ENCODE assay signal across 9 mouse cellular contexts in genomic region chr4:110285346-110286330, GRCm38 (mm10).
A peak's percentile ranks its signal among the peaks of the same experiment; 100 is the strongest.
DNase-seq lines count a peak whose midpoint lies in the region; ATAC-seq lines count a peak whose summit lies in the region.
"Had no signal": no experiment of that assay in that cellular context is flagged by ENCODE, and none has a peak within 500 bp of the region (broad histone marks: within the 10 kb centered on the region; RNA-seq: fewer than 3 reads in every experiment).

No protein-coding gene starts in this region.

- peak overlapping the region; percentile 62 for H3K4me2 ChIP-seq in heart, embryonic 13.5 days
- H3K4me2 ChIP-seq in forebrain, embryonic 16.5 days (ENCODE audit: low read length) = peak overlapping the region; percentile 53
- peak overlapping the region; percentile 51 for H3K4me2 ChIP-seq in limb, embryonic 12.5 days
- peak overlapping the region; percentile 27 for H3K4me2 ChIP-seq in stomach, embryonic 15.5 days

- no peaks in the 10 kb centered on the region for H3K27me3 ChIP-seq in heart, embryonic 13.5 days (replicated peaks)
- H3K27me3 ChIP-seq in forebrain, embryonic 16.5 days (replicated peaks; ENCODE audit: control insufficient read depth, insufficient read depth, low read length) = no peaks in the 10 kb centered on the region
- no peaks in the 10 kb centered on the region for H3K27me3 ChIP-seq in limb, embryonic 12.5 days
- no peaks in the 10 kb centered on the region for H3K27me3 ChIP-seq in stomach, embryonic 15.5 days (replicated peaks)

- 15% methylated on average over 15 of the region's 15 CpGs for WGBS in heart, embryonic 13.5 days
- WGBS in forebrain, embryonic 16.5 days = 0% methylated on average over 15 of the region's 15 CpGs
- WGBS in limb, embryonic 12.5 days = 19% methylated on average over 15 of the region's 15 CpGs
- WGBS in stomach, embryonic 15.5 days = 23% methylated on average over 15 of the region's 15 CpGs

- no peak for DNase-seq in heart, adult 18-20 months
- peak; percentile 54 to 63 for DNase-seq in cerebellum, adult 18-20 months
- DNase-seq in kidney, postnatal 10 days = no peak
- DNase-seq in testis, postnatal 10 days (ENCODE audit: low spot score) = no peak

- ATAC-seq in heart, embryonic 13.5 days (ENCODE audit: extremely low read depth, insufficient number of reproducible peaks, low FRiP score, low TSS enrichment) = no peak
- ATAC-seq in forebrain, embryonic 16.5 days = peak; percentile 74
- no peak for ATAC-seq in limb, embryonic 12.5 days (ENCODE audit: insufficient number of reproducible peaks, insufficient read depth, low FRiP score, low TSS enrichment, low read depth)
- ATAC-seq in stomach, embryonic 15.5 days (ENCODE audit: insufficient read depth, low FRiP score, low read depth) = 0 out of 2 replicates have a peak, but pooled peaks have one; percentile 31

- H3K36me3 ChIP-seq in heart, embryonic 13.5 days = no peaks in the 10 kb centered on the region
- H3K36me3 ChIP-seq in forebrain, embryonic 16.5 days (ENCODE audit: control insufficient read depth, insufficient read depth) = no peaks in the 10 kb centered on the region
- no peaks in the 10 kb centered on the region for H3K36me3 ChIP-seq in limb, embryonic 12.5 days
- H3K36me3 ChIP-seq in stomach, embryonic 15.5 days = no peaks in the 10 kb centered on the region

- no peaks in the 10 kb centered on the region for H3K9me3 ChIP-seq in heart, embryonic 13.5 days
- no peaks in the 10 kb centered on the region for H3K9me3 ChIP-seq in forebrain, embryonic 16.5 days (ENCODE audit: control insufficient read depth, low read length)
- H3K9me3 ChIP-seq in limb, embryonic 12.5 days = no peaks in the 10 kb centered on the region
- no peaks in the 10 kb centered on the region for H3K9me3 ChIP-seq in stomach, embryonic 15.5 days

- 0 out of 2 replicates have a peak overlapping the region, but pooled peaks have one; percentile 13 for H3K9ac ChIP-seq in heart, embryonic 13.5 days
- peak overlapping the region; percentile 78 for H3K9ac ChIP-seq in forebrain, embryonic 16.5 days (replicated peaks; ENCODE audit: low read depth, low read length)
- H3K9ac ChIP-seq in limb, embryonic 12.5 days (replicated peaks) = no peak overlapping the region
- H3K9ac ChIP-seq in stomach, embryonic 15.5 days = no peak overlapping the region

- H3K4me3 ChIP-seq in heart, embryonic 13.5 days = peak overlapping the region; percentile 31
- H3K4me3 ChIP-seq in forebrain, embryonic 16.5 days (replicated peaks; ENCODE audit: low read length) = peak overlapping the region; percentile 50
- H3K4me3 ChIP-seq in limb, embryonic 12.5 days (replicated peaks) = no peak overlapping the region
- H3K4me3 ChIP-seq in stomach, embryonic 15.5 days (replicated peaks) = no peak overlapping the region
- H3K4me3 ChIP-seq: myocyte had no signal

- peaks cover 15% of the 10 kb centered on the region for H3K4me1 ChIP-seq in heart, embryonic 13.5 days
- H3K4me1 ChIP-seq in forebrain, embryonic 16.5 days (replicated peaks; ENCODE audit: control insufficient read depth, insufficient read depth, low read length) = peaks cover 23% of the 10 kb centered on the region
- H3K4me1 ChIP-seq in limb, embryonic 12.5 days (replicated peaks) = peaks cover 26% of the 10 kb centered on the region
- H3K4me1 ChIP-seq in stomach, embryonic 15.5 days = no peaks in the 10 kb centered on the region

- no peak overlapping the region for H3K27ac ChIP-seq in heart, embryonic 13.5 days (replicated peaks)
- peak overlapping the region; percentile 96 for H3K27ac ChIP-seq in forebrain, embryonic 16.5 days (ENCODE audit: low read length)
- H3K27ac ChIP-seq in limb, embryonic 12.5 days = no peak overlapping the region
- no peak overlapping the region for H3K27ac ChIP-seq in stomach, embryonic 15.5 days

Comparison
In these comparisons a context has a peak if more than half of its experiments do, and no peak if none do; other contexts are left out.
1. ATAC-seq: peak in forebrain, embryonic 16.5 days (single experiment) and stomach, embryonic 15.5 days (single experiment); none in heart, embryonic 13.5 days (single experiment) and limb, embryonic 12.5 days (single experiment).
2. H3K4me3 ChIP-seq: peak in heart, embryonic 13.5 days (single experiment) and forebrain, embryonic 16.5 days (single experiment); none in limb, embryonic 12.5 days (single experiment) and stomach, embryonic 15.5 days (single experiment).
3. H3K9ac ChIP-seq: peak in heart, embryonic 13.5 days (single experiment) and forebrain, embryonic 16.5 days (single experiment); none in limb, embryonic 12.5 days (single experiment) and stomach, embryonic 15.5 days (single experiment).
4. DNase-seq: peak in cerebellum, adult 18-20 months (2 of 2); none in heart, adult 18-20 months (0 of 2), kidney, postnatal 10 days (single experiment) and testis, postnatal 10 days (single experiment).
5. Peak in every context shown above with its lines, with median percentiles within 50 percentile points of each other: H3K4me2 ChIP-seq.